Mouse (Mus musculus) megakaryocyte, adult 5-6 weeks (primary cell): ENCODE results near the gene Higd1a. TPM values are rescaled to one million over a fixed set of nuclear protein-coding genes. Genes with fewer than 3 reads are reported as not detected.

Experiments used
- ATAC-seq: 2 replicates; pipeline ENCODE4 v1.8.0; 2016; ENCODE audit warnings: mild to moderate bottlenecking, inconsistent platforms; ENCODE audit not compliant: poor library complexity, severe bottlenecking
- total RNA-seq, 2 experiments: library from RNA; stranded (forward) in 1 of 2; stranded (reverse) in 1 of 2; fragments of 153-499, 151-499 nt in 1 of 2; fragments of 221-1000, 200-1000 nt in 1 of 2; gene quantifications; 2 replicates each; pipeline versions ENCODE4 v1.2.3 to v1.2.4; 2015 to 2017

Gene Higd1a
- total RNA-seq, 2 experiments from 2014 or later: 9.5 to 80.3 TPM

GRCm38 (mm10) chr9:121838829-121839621 lies 19.1 kb downstream of the Higd1a start, which contains the start of gene Ccdc13:
Gene Ccdc13 (minus strand): TSS chr9:121839461.
- peak; percentile 80 for ATAC-seq

GRCm38 (mm10) chr9:121838008-121838407 lies 20.2 kb downstream of the Higd1a start:
- ATAC-seq: no peak

GRCm38 (mm10) chr9:121833825-121834224 lies 24.3 kb downstream of the Higd1a start:
- no peak for ATAC-seq

- peak; percentile 77 for ATAC-seq
Measured at GRCm38 (mm10) chr9:121830956-121831293, 27.2 kb downstream of the Higd1a start.

GRCm38 (mm10) chr9:121830243-121830955 lies 27.8 kb downstream of the Higd1a start:
- ATAC-seq: no peak

- no peak for ATAC-seq
Measured at GRCm38 (mm10) chr9:121829270-121829992, 28.7 kb downstream of the Higd1a start.

GRCm38 (mm10) chr9:121828314-121828713 lies 29.8 kb downstream of the Higd1a start:
- ATAC-seq: peak; percentile 74

- no peak for ATAC-seq
Measured at GRCm38 (mm10) chr9:121826356-121826755, 31.8 kb downstream of the Higd1a start.

- ATAC-seq: no peak
Measured at GRCm38 (mm10) chr9:121823991-121824390, 34.2 kb downstream of the Higd1a start.

GRCm38 (mm10) chr9:121823051-121823450 lies 35.1 kb downstream of the Higd1a start:
- ATAC-seq: no peak

GRCm38 (mm10) chr9:121822585-121822991 lies 35.6 kb downstream of the Higd1a start:
- no peak for ATAC-seq

- ATAC-seq: no peak
Measured at GRCm38 (mm10) chr9:121820765-121821164, 37.4 kb downstream of the Higd1a start.

- no peak for ATAC-seq
Measured at GRCm38 (mm10) chr9:121819771-121820471, 38.2 kb downstream of the Higd1a start.

- ATAC-seq: no peak
Measured at GRCm38 (mm10) chr9:121819073-121819770, 38.9 kb downstream of the Higd1a start.

GRCm38 (mm10) chr9:121815183-121815582 lies 43.0 kb downstream of the Higd1a start:
- ATAC-seq: no peak

- no peak for ATAC-seq
Measured at GRCm38 (mm10) chr9:121810081-121810821, 47.9 kb downstream of the Higd1a start.

- no peak for ATAC-seq
Measured at GRCm38 (mm10) chr9:121808511-121808910, 49.7 kb downstream of the Higd1a start.

- no peak for ATAC-seq
Measured at GRCm38 (mm10) chr9:121807947-121808346, 50.2 kb downstream of the Higd1a start.

GRCm38 (mm10) chr9:121807546-121807945 lies 50.6 kb downstream of the Higd1a start:
- ATAC-seq: no peak
